Mouse (Mus musculus) MEL (cell line): ENCODE results near the gene Tgfbi. TPM values are rescaled to one million over a fixed set of nuclear protein-coding genes. Genes with fewer than 3 reads are reported as not detected.

Experiments
- DNase-seq: peaks from one replicate; pipeline ENCODE4 v3.0.0; 2011; ENCODE audit warnings: low read depth, low spot score
- H3K27ac ChIP-seq: 2 replicates; pipeline ENCODE4 v1.5.1; 2012; ENCODE audit warnings: low read depth, mild to moderate bottlenecking, control low read depth, low read length, moderate library complexity; ENCODE audit not compliant: control insufficient read depth
- H3K27me3 ChIP-seq, 2 experiments: fragments of 150-350 bp in 1 of 2; sonication (generic) in 1 of 2; 2 replicates each; pipeline ENCODE4 v1.6.1; 2012; ENCODE audit warnings: low read length in 2 of 2, mild to moderate bottlenecking in 2 of 2, improper control_type of control experiment in 1 of 2, moderate library complexity in 1 of 2; ENCODE audit not compliant: insufficient read depth in 2 of 2, control insufficient read depth in 1 of 2
- H3K36me3 ChIP-seq, 2 experiments: 2 replicates each; pipeline ENCODE4 v1.6.1; 2012 to 2014; ENCODE audit warnings: low read length in 2 of 2, improper control_type of control experiment in 1 of 2, inconsistent platforms in 1 of 2, mild to moderate bottlenecking in 1 of 2; ENCODE audit not compliant: insufficient read depth in 2 of 2, control insufficient read depth in 1 of 2
- H3K4me1 ChIP-seq, 2 experiments: fragments of 150-350 bp in 1 of 2; sonication (generic) in 1 of 2; 2 replicates each; pipeline ENCODE4 v1.6.1; 2012; ENCODE audit warnings: low read length in 2 of 2, improper control_type of control experiment in 1 of 2, mild to moderate bottlenecking in 1 of 2; ENCODE audit not compliant: insufficient read depth in 2 of 2, control insufficient read depth in 1 of 2
- H3K4me3 ChIP-seq, 2 experiments: fragments of 150-350 bp in 1 of 2; sonication (generic) in 1 of 2; 2 replicates each; pipeline ENCODE4 v1.5.1; 2012; ENCODE audit warnings: low read depth in 2 of 2, low read length in 2 of 2, mild to moderate bottlenecking in 2 of 2, moderate library complexity in 2 of 2, control low read depth in 1 of 2, improper control_type of control experiment in 1 of 2; ENCODE audit not compliant: control insufficient read depth in 1 of 2, insufficient read depth in 1 of 2
- H3K79me2 ChIP-seq: 2 replicates; pipeline ENCODE4 v1.6.1; 2012; ENCODE audit warnings: mild to moderate bottlenecking, low read length, moderate library complexity; ENCODE audit not compliant: control insufficient read depth, poor library complexity, insufficient read depth
- H3K9ac ChIP-seq: 2 replicates; pipeline ENCODE4 v1.6.1; 2012; ENCODE audit warnings: low read depth, mild to moderate bottlenecking, control low read depth, low read length, moderate library complexity; ENCODE audit not compliant: control insufficient read depth, poor library complexity, severe bottlenecking
- H3K9me3 ChIP-seq: fragments of 150-350 bp; sonication (generic); replicated peaks from 2 replicates; pipeline ENCODE4 v1.6.1; 2012; ENCODE audit warnings: mild to moderate bottlenecking, low read length, improper control_type of control experiment, moderate library complexity; ENCODE audit not compliant: insufficient read depth
- BHLHE40 ChIP-seq: IDR thresholded peaks from 2 replicates; pipeline ENCODE4 v1.6.1; 2012; ENCODE audit warnings: low read depth, mild to moderate bottlenecking, inconsistent platforms, low read length, improper control_type of control experiment, borderline replicate concordance
- E2F4 ChIP-seq: IDR thresholded peaks from 2 replicates; pipeline ENCODE4 v1.6.1; 2011; ENCODE audit warnings: low read depth, low read length, improper control_type of control experiment, borderline replicate concordance
- ELF1 ChIP-seq: IDR thresholded peaks from 2 replicates; pipeline ENCODE4 v1.6.1; 2014; ENCODE audit warnings: low read depth, mild to moderate bottlenecking, inconsistent platforms, low read length, improper control_type of control experiment, moderate library complexity
- ETS1 ChIP-seq: IDR thresholded peaks from 2 replicates; pipeline ENCODE4 v1.6.1; 2012; ENCODE audit warnings: low read depth, mild to moderate bottlenecking, inconsistent platforms, low read length, improper control_type of control experiment, moderate library complexity
- JUND ChIP-seq: IDR thresholded peaks from 2 replicates; pipeline ENCODE4 v1.6.1; 2011; ENCODE audit warnings: low read depth, mild to moderate bottlenecking, improper control_type of control experiment, low read length
- MAZ ChIP-seq: IDR thresholded peaks from 2 replicates; pipeline ENCODE4 v1.6.1; 2012; ENCODE audit warnings: low read depth, mild to moderate bottlenecking, inconsistent platforms, low read length, improper control_type of control experiment
- MEF2A ChIP-seq: IDR thresholded peaks from 2 replicates; pipeline ENCODE4 v1.6.1; 2014; ENCODE audit warnings: low read depth, mild to moderate bottlenecking, inconsistent platforms, low read length, improper control_type of control experiment; ENCODE audit not compliant: poor library complexity, insufficient replicate concordance, severe bottlenecking; ENCODE audit errors: extremely low read depth
- MYB ChIP-seq: IDR thresholded peaks from 2 replicates; pipeline ENCODE4 v1.6.1; 2011; ENCODE audit warnings: mild to moderate bottlenecking, low read depth, low read length, improper control_type of control experiment
- MYC ChIP-seq: IDR thresholded peaks from 2 replicates; pipeline ENCODE4 v1.6.1; 2011; ENCODE audit warnings: low read depth, mild to moderate bottlenecking, low read length, improper control_type of control experiment, moderate library complexity
- NELFE ChIP-seq: IDR thresholded peaks from 2 replicates; pipeline ENCODE4 v1.6.1; 2011; ENCODE audit warnings: low read depth, low read length, improper control_type of control experiment
- POLR2A ChIP-seq, 2 experiments: IDR thresholded peaks; 2 replicates each; pipeline ENCODE4 v1.6.1; 2011 to 2012; ENCODE audit warnings: low read length in 2 of 2, mild to moderate bottlenecking in 2 of 2, control low read depth in 1 of 2, improper control_type of control experiment in 1 of 2, low read depth in 1 of 2, moderate library complexity in 1 of 2; ENCODE audit not compliant: control insufficient read depth in 1 of 2, insufficient read depth in 1 of 2, poor library complexity in 1 of 2
- POLR2AphosphoS2 ChIP-seq: IDR thresholded peaks from 2 replicates; pipeline ENCODE4 v1.6.1; 2011; ENCODE audit warnings: low read length, improper control_type of control experiment
- RCOR1 ChIP-seq: IDR thresholded peaks from 2 replicates; pipeline ENCODE4 v1.6.1; 2012; ENCODE audit warnings: low read depth, mild to moderate bottlenecking, inconsistent platforms, low read length, improper control_type of control experiment
- SMC3 ChIP-seq: IDR thresholded peaks from 2 replicates; pipeline ENCODE4 v1.6.1; 2011; ENCODE audit warnings: low read depth, low read length, improper control_type of control experiment
- TBP ChIP-seq: IDR thresholded peaks from 2 replicates; pipeline ENCODE4 v1.8.0; 2011; ENCODE audit warnings: low read depth, low read length, improper control_type of control experiment
- TCF12 ChIP-seq: IDR thresholded peaks from 2 replicates; pipeline ENCODE4 v1.6.1; 2014; ENCODE audit warnings: low read depth, mild to moderate bottlenecking, inconsistent platforms, low read length, improper control_type of control experiment, moderate library complexity
- USF2 ChIP-seq, 2 experiments: IDR thresholded peaks; 2 replicates each; pipeline ENCODE4 v1.6.1; 2011 to 2012; ENCODE audit warnings: improper control_type of control experiment in 2 of 2, low read length in 2 of 2, borderline replicate concordance in 1 of 2, inconsistent platforms in 1 of 2, low read depth in 1 of 2, mild to moderate bottlenecking in 1 of 2; ENCODE audit not compliant: insufficient read depth in 1 of 2
- polyA plus RNA-seq, 2 experiments: library from polyadenylated mRNA; stranded (reverse) in 1 of 2; unstranded in 1 of 2; fragments of >175 nt in 1 of 2; fragments of >200 nt in 1 of 2; gene quantifications; 2 replicates each; pipeline versions ENCODE4 v1.2.1 to v1.2.4; 2012; ENCODE audit warnings: low replicate concordance in 2 of 2, low read depth in 1 of 2; ENCODE audit not compliant: insufficient read length in 2 of 2, insufficient read depth in 1 of 2, missing spikeins in 1 of 2
- total RNA-seq: library from RNA; depleted of rRNA; stranded (reverse); fragments of 300-350 nt; gene quantifications from 2 replicates; pipeline ENCODE4 v1.2.3, GENCODE M21; 2012

Gene Tgfbi
- total and polyA plus RNA-seq, 3 experiments, result not detected

DNA sequence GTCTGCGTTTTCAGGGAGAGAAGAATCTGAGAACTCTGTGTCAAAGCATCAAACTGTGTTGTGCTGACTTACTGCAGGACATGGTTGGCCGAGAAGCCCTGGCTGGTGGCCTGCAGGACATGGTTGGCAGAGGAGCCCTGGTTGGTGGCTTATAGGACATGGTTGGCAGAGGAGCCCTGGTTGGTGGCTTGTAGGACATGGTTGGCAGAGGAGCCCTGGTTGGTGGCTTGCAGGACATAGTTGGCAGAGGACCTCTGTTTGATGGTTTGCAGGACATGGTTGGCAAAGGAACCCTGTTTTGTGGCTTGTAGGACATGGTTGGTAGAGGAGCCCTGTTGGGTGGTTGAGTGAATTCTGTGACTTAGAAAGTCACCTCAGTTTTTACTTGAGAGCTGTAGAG lies 7.9 kb downstream of the Tgfbi start:
- Histone ChIP-seq H3K79me2 (no peaks in the 10 kb centered on the region), H3K36me3 (no peaks in the 10 kb centered on the region), H3K27ac (no peak overlapping the region), H3K9me3 (no peaks in the 10 kb centered on the region), H3K9ac (no peak overlapping the region), H3K4me1 (no peaks in the 10 kb centered on the region), H3K4me3 (no peak overlapping the region), H3K27me3 (no peaks in the 10 kb centered on the region)
- no peak for TF ChIP-seq POLR2AphosphoS2
- DNase-seq, result no peak

DNA sequence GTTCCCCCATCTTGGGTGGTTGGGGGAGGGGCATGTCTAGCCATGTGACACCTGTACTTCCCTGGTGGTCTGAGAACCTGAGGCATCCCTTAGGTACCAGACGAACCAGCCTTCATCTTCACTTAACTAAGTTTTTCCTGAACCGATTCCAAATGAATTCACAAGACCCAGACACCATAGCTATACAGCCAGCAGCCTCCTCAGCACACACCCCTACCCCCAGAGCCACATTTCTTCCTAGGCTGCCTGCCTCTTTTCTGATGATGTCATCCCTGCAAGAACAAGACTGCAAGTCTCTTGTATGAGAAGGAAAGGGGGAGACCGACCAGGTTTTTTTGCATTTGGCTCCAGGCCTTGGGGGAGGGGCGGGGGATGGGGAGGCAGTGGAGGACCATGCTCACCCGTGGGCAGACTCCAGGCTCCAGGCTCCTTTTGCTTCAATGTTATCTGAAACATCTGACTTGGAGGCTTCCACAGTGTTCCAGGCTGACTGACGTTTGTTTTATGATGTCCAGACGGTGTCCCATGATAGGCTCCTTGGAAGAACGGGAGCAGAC lies 13.0 kb downstream of the Tgfbi start:
- Histone ChIP-seq H3K9ac (no peak overlapping the region), H3K79me2 (no peaks in the 10 kb centered on the region), H3K27me3 (no peaks in the 10 kb centered on the region), H3K4me1 (no peaks in the 10 kb centered on the region), H3K36me3 (no peaks in the 10 kb centered on the region), H3K9me3 (no peaks in the 10 kb centered on the region), H3K27ac (no peak overlapping the region), H3K4me3 (no peak overlapping the region)
- TF ChIP-seq BHLHE40, result no peak
- DNase-seq, result no peak

DNA sequence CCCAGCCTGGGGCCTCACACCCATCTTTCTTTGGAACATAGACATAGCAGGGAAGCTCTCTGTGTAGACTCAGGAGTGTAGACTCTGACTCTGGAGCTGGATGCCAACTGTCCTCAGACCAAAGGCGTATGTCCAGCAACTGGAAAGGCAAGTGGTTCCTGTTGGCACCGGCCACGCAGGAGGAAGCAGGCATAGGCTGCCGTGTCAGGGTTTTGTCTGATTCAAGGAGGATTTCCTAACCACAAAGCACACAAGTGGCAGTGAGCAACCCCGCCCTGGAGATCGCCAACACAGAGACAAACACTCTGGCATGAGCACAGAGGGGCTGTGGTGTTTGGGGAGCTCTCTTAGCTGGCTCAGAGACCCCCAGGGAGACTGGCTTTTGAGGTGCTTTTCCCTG lies 17.2 kb downstream of the Tgfbi start:
- Histone ChIP-seq H3K27ac (no peak overlapping the region), H3K36me3 (no peaks in the 10 kb centered on the region), H3K27me3 (no peaks in the 10 kb centered on the region), H3K79me2 (no peaks in the 10 kb centered on the region), H3K9ac (no peak overlapping the region), H3K4me1 (no peaks in the 10 kb centered on the region), H3K4me3 (no peak overlapping the region), H3K9me3 (no peaks in the 10 kb centered on the region)
- TF ChIP-seq MYC, result no peak
- no peak for TF ChIP-seq USF2 (IDR thresholded peaks at IDR 0.05; ENCODE audit: borderline replicate concordance in 1 of 2, insufficient read depth in 1 of 2, low read depth in 1 of 2, low read length in 2 of 2)
- no peak for TF ChIP-seq BHLHE40
- TF ChIP-seq RCOR1, result no peak
- TF ChIP-seq ETS1, result no peak
- no peak for TF ChIP-seq E2F4
- no peak for TF ChIP-seq ELF1
- no peak for TF ChIP-seq NELFE
- no peak for TF ChIP-seq TBP
- no peak for TF ChIP-seq MYB
- TF ChIP-seq TCF12, result no peak
- no peak for TF ChIP-seq MEF2A
- no peak for TF ChIP-seq JUND
- TF ChIP-seq SMC3, result no peak
- TF ChIP-seq POLR2A (IDR thresholded peaks at IDR 0.05; ENCODE audit: control insufficient read depth in 1 of 2, insufficient read depth in 1 of 2, low read depth in 1 of 2, low read length in 2 of 2, poor library complexity in 1 of 2), result no peak
- no peak for TF ChIP-seq MAZ
- DNase-seq, result no peak
